Mouse (Mus musculus): Measurements from ENCODE around the gene Kmt2b. TPM values are rescaled to one million over a fixed set of nuclear protein-coding genes. Genes with fewer than 3 reads are reported as not detected.
A peak's percentile ranks its signal among the peaks of the same experiment; 100 is the strongest.

The Kmt2b gene
- polyA plus RNA-seq, 1 experiment from 2014 or later = 10.9 TPM

DNA sequence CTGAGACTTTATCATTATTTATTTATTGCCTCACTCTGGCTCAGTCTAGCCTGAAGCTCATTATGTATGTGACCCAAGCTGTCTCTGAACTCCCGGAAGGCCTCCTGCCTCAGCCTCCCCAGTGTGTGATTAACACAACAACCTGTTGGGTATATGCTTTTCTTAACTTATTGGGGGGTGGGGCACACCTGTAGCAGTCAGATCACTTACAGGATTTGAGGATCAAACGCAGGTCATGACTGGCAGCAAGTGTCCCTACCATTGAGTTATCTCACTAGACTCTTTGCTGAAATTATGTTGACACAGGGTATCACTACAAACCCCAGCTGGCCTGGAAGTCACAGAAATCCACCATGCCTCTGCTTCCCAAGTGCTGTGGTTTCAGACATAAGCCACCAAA lies 28.2 kb downstream of the Kmt2b start:
- H3K4me1 ChIP-seq = peaks cover 44% of the 10 kb centered on the region
- peaks cover 39% of the 10 kb centered on the region for H3K36me3 ChIP-seq
- WGBS = 58% methylated on average over 2 of the region's 2 CpGs
- peak overlapping the region; percentile 92 for H3K4me2 ChIP-seq
- peak overlapping the region; percentile 71; the same call in 1 of the 2 replicates for H3K4me3 ChIP-seq (replicated peaks)
- H3K27ac ChIP-seq = peak overlapping the region; percentile 71; the same call in 1 of the 2 replicates
- 0 out of 2 replicates have a peak overlapping the region, but pooled peaks have one; percentile 14 for H3K9ac ChIP-seq
- no peaks in the 10 kb centered on the region for H3K9me3 ChIP-seq (replicated peaks)
- ATAC-seq (replicated peaks; ENCODE audit: low FRiP score) = no peak
- no peaks in the 10 kb centered on the region for H3K27me3 ChIP-seq

DNA sequence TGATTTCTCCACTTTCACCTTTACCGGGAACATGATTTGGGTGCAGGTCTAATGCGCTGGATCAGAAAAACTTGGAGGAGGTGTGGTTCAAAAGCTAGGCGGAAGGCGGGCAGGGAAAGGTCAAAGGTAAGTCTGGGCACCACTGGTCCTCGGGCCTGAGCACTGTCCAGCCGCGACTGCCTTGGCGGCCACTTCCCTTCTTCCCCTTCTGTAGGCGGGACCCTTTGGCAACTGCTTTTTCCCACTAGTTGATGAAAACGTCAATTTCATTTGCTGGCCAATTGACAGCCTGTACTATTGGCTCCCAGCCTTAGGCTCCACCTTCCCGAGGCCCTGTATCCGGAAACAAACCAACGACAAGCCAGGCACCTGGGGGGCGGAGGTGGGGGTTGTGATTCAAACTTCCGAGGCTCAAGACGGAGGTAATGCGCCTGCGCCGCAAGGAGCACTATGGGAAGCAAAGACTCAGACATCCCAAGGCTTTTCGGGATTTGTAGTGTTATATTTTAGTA lies 29.0 kb downstream of the Kmt2b start, which contains the start of gene Lin37:
Gene Lin37 (minus strand): TSS at position 396 of the 512 bp plus-strand sequence.
- Histone ChIP-seq H3K4me2 (peak within 1 kb of the TSS; percentile 92), H3K27me3 (no peaks in the 10 kb centered on the region), H3K4me1 (peaks cover 42% of the 10 kb centered on the region), H3K27ac (peak within 1 kb of the TSS; percentile 75), H3K9ac (peak within 1 kb of the TSS; percentile 81), H3K36me3 (peaks cover 39% of the 10 kb centered on the region), H3K4me3 (replicated peaks) (peak within 1 kb of the TSS; percentile 71), H3K9me3 (replicated peaks) (no peaks in the 10 kb centered on the region)
- ATAC-seq (replicated peaks; ENCODE audit: low FRiP score) = peak; percentile 87
- under 1% methylated on average over 20 of the region's 20 CpGs for WGBS

DNA sequence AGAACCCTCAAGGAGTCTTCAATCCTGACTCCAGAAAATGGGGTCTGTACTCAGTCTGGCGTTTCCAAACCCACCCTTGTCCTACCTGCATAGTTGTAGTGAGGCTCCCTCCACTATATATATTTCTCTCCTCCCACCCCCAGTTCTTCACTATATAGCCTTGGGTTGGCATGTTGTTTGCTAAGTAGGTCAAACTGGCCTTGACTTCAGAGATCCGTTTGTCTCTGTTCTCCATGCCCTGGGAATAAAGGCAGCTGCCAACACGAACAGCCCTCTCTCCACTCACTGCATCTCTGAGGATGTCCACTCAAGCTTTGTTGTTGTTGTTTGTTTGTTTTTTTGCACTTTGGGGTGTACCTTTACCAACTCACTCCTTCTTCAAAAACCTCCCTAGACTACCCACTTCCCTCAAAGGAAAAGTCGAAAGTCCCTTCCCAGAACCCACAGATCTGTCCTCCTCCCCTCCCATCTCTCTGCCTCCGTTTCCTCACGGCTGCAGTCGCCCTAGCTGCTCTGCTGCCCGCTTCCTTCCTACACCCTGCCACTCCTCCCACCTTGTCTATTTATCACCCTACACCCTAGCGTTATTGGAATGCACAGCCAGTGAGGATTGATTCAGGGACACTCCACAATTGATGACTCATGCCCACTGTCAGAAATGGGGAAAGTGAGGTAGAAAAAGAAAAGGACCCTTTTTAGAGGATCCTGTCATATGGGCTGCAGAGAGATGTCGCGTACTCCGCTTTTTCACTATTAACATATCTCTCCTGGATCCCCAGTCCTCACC lies 29.7 kb downstream of the Kmt2b start:
- peak overlapping the region; percentile 75 for H3K27ac ChIP-seq
- H3K4me3 ChIP-seq (replicated peaks) = peak overlapping the region; percentile 71
- 13% methylated on average over 12 of the region's 12 CpGs for WGBS
- peak overlapping the region; percentile 81 for H3K9ac ChIP-seq
- no peaks in the 10 kb centered on the region for H3K27me3 ChIP-seq
- peaks cover 39% of the 10 kb centered on the region for H3K4me1 ChIP-seq
- H3K4me2 ChIP-seq = peak overlapping the region; percentile 92
- H3K36me3 ChIP-seq = peaks cover 44% of the 10 kb centered on the region
- H3K9me3 ChIP-seq (replicated peaks) = no peaks in the 10 kb centered on the region
- no peak for ATAC-seq (replicated peaks; ENCODE audit: low FRiP score)

DNA sequence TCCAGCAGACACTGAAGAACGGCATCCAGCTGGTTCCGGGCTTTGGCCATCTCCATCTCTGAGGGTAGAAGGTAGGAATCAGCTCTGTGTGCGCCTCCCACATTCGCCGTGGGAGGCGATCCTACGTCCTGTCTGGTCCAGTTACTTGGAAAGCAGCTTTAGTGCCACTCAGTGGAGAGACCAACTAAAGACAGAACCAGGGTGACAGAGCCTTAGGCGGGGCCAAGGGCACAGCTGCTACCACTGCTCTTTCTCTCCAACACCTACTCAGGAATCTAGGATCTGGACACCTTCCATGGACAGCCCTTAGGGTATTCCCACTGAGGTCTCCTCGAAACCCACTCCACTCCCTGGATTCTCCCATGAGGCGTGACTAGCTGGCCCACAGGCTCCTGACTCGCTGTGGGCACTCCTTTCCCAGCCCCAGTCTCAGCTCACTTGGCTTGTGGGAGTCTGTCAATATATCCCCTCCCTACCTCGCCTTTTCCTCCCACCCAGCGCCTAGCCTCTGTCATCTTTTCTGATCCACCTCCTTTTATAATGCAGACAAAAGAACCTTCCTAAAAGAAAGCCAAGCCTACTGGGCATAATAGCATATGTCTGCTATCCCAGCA lies 30.5 kb downstream of the Kmt2b start:
- Histone ChIP-seq H3K4me3 (replicated peaks) (peak overlapping the region; percentile 71), H3K9me3 (replicated peaks) (no peaks in the 10 kb centered on the region), H3K27me3 (no peaks in the 10 kb centered on the region), H3K9ac (peak overlapping the region; percentile 81; the same call in 1 of the 2 replicates), H3K27ac (no peak overlapping the region), H3K4me2 (peak overlapping the region; percentile 92), H3K4me1 (peaks cover 44% of the 10 kb centered on the region), H3K36me3 (peaks cover 44% of the 10 kb centered on the region)
- 82% methylated on average over 13 of the region's 13 CpGs for WGBS
- ATAC-seq (replicated peaks; ENCODE audit: low FRiP score) = no peak

DNA sequence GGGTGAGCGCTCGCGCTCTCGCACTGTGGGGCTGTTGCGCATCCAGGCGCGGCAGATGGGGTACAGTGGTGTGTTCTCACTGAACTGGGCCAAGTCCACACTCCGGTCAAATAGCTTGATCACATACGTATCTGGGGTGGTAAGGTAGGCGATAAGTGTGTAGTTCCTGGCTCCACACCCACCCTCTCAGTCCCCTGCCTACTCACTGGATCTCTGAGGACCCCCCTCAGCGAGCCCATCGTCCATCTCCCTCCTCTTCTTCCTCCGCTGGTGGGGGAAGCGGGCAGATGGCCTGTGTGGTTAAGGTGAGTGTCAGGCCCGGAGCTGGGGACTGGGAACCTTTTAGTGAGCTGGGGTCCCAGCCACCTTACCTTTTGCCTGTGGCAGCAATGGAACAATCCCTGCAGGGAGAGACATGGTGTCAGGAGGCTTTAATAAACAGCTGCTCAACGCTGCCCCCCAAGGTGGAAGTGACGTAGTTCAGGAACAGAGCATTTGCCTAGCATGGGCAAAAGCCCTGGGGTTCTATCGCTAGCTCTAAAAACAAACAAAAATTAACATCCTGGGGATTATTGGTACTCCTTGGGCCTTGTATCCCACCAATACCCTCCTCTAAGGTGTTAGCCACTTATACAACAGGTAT lies 31.5 kb downstream of the Kmt2b start:
- Histone ChIP-seq H3K4me3 (replicated peaks) (no peak overlapping the region), H3K9me3 (replicated peaks) (no peaks in the 10 kb centered on the region), H3K9ac (no peak overlapping the region), H3K4me2 (no peak overlapping the region), H3K36me3 (peaks cover 44% of the 10 kb centered on the region), H3K27me3 (no peaks in the 10 kb centered on the region), H3K4me1 (peaks cover 46% of the 10 kb centered on the region), H3K27ac (no peak overlapping the region)
- ATAC-seq (replicated peaks; ENCODE audit: low FRiP score) = no peak
- WGBS = 94% methylated on average over 18 of the region's 18 CpGs

DNA sequence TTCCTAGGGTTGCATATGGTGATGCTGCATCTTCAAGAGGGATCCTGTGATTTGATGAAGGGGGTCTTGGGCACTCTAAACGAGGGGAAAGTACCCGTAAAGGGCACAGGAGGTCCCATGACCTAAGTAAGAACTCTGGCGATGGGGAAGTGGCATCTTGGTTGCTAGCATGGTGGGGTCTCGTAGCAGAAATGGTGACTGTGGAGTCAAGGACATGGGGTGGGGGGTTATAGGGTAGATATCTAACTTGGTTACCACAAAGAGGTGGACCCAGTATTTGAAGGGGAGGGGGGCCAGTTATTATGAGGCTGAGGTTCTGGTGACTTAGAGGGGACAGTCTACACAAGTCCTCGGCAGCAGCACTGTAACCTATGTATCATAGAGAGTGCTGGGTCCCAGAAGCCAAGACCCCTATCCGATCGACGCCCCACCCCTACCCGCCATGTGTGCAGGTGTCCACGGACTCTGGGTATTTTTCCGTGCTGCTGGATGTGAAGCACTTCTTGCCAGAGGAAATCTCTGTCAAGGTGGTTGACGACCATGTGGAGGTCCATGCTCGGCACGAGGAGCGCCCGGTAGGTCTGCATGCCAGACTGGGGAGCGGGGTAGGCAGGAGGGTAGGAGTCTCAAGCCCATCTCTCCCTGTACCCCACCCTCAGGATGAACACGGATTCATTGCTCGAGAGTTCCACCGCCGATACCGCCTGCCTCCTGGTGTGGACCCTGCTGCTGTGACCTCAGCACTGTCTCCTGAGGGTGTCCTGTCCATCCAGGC lies 34.5 kb downstream of the Kmt2b start:
- Histone ChIP-seq H3K9ac (0 out of 2 replicates have a peak overlapping the region, but pooled peaks have one; percentile 56), H3K27ac (0 out of 2 replicates have a peak overlapping the region, but pooled peaks have one; percentile 99), H3K36me3 (peaks cover 40% of the 10 kb centered on the region), H3K27me3 (no peaks in the 10 kb centered on the region), H3K4me3 (replicated peaks) (peak overlapping the region; percentile 66), H3K9me3 (replicated peaks) (no peaks in the 10 kb centered on the region), H3K4me2 (peak overlapping the region; percentile 85), H3K4me1 (peaks cover 41% of the 10 kb centered on the region)
- WGBS = 80% methylated on average over 22 of the region's 22 CpGs
- no peak for ATAC-seq (replicated peaks; ENCODE audit: low FRiP score)

DNA sequence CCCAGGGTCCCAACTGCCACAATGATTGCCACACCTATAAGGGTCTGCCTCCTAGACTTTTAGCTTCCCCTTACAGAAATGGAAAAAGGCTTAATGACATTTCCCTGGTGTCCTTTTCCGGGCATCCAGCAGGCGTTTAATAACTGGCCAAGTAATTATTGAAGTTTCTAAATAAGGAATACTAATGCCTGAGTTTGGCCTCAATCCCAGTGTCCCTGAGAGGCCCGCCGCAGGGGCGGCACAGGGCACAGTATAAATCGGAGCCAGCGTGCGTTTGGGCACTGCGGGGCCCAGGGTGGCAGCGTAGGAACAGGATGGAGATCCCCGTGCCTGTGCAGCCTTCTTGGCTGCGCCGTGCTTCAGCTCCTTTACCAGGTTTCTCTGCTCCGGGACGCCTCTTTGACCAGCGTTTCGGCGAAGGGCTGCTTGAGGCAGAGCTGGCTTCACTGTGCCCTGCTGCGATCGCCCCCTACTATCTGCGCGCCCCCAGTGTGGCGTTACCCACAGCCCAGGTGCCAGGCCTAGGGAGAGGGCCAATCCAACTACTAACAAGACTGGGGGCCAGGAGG lies 35.4 kb downstream of the Kmt2b start:
- H3K36me3 ChIP-seq = peaks cover 49% of the 10 kb centered on the region
- no peaks in the 10 kb centered on the region for H3K27me3 ChIP-seq
- WGBS = 3% methylated on average over 23 of the region's 23 CpGs
- H3K4me2 ChIP-seq = peak overlapping the region; percentile 85
- peak overlapping the region; percentile 56 for H3K9ac ChIP-seq
- H3K27ac ChIP-seq = peak overlapping the region; percentile 99
- H3K9me3 ChIP-seq (replicated peaks) = no peaks in the 10 kb centered on the region
- 0 out of 2 replicates have a peak, but pooled peaks have one; percentile 19 for ATAC-seq (replicated peaks; ENCODE audit: low FRiP score)
- peak overlapping the region; percentile 66 for H3K4me3 ChIP-seq (replicated peaks)
- peaks cover 32% of the 10 kb centered on the region for H3K4me1 ChIP-seq

DNA sequence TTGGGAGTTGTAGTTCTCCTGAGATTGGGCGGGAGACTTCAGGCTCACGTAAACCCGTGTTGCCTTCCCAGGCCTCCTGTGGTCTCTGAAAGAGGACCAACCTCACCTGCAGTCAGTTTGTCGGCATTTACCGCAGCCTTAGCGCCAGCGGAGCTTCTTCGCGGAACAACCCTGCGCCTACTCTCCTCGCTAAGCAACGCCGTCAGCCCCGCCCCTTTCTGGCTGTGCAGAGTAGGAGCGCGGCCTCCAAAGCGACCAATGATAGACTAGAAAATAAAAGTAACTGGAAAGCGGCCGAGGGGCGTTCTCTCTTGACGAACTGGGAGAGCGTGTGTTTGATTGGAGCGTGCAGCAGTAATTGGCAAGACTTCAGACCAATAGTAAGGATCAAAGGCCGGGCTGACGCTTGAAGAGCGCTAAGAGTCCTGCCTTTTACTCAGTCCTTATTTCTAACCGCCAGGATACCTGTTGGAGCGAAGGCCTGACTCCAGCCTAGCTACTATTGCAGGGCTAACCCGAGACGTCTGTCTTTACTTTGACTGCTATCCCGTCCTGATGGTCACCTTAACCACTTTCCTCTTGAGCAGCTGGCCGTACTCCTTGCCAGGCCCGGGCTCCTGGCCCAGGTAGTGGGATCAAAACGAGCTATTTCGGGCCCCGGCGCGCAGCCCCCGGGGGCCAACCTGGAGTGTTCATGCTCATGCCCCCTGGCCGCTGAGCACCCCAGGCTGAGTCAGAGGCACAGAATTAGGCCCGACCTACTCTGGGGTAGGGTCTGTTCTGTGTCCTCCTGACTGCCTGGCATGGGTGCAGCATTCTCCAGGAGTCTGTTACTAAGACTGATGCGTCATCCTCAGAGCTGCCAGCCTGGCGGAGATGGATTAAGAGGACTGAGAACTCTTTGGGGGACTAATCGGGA lies 36.2 kb downstream of the Kmt2b start, which contains the start of the genes Hspb6 and Proser3:
Gene Hspb6 (plus strand): TSS at position 77 of the 919 bp plus-strand sequence.
Gene Proser3 (minus strand): TSS at position 198 of the 919 bp plus-strand sequence.
- H3K27ac ChIP-seq = peak within 1 kb of the TSS; percentile 99
- H3K4me2 ChIP-seq = peak within 1 kb of the TSS; percentile 85
- WGBS = under 1% methylated on average over 44 of the region's 44 CpGs
- peak within 1 kb of the TSS; percentile 66 for H3K9ac ChIP-seq
- H3K27me3 ChIP-seq = no peaks in the 10 kb centered on the region
- ATAC-seq (replicated peaks; ENCODE audit: low FRiP score) = peak; percentile 96
- H3K9me3 ChIP-seq (replicated peaks) = no peaks in the 10 kb centered on the region
- H3K36me3 ChIP-seq = peaks cover 52% of the 10 kb centered on the region
- peaks cover 27% of the 10 kb centered on the region for H3K4me1 ChIP-seq
- peak within 1 kb of the TSS; percentile 66 for H3K4me3 ChIP-seq (replicated peaks)

DNA sequence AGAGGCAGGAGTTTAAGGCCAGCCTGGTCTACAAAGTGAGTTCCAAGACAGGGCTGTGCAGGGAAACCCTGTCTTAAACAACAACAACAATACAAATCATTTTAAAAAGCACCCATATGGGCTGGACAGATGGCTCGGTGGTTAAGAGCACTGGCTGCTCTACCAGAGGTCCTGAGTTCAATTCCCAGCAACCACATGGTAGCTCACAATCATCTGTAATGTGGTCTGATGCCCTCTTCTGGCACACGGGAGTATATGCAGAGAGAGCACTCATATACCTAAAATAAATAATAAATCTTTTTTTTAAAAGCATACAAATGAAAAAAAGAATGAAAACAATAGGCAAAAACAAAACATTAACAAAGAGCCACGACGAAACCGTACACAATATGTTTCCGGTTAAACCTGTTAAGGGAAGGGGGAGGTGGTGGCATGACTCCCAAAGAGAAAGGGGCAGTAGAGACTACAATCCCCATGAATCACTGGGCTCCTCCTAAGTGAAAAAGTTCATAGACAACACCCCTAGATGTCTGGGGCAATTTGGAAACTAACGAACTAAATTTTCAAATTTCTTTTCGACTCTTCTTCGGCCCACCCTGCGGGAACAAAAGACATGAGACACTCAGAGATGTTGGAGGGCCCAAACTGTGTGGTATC lies 37.0 kb downstream of the Kmt2b start:
- H3K27ac ChIP-seq = peak overlapping the region; percentile 99

DNA sequence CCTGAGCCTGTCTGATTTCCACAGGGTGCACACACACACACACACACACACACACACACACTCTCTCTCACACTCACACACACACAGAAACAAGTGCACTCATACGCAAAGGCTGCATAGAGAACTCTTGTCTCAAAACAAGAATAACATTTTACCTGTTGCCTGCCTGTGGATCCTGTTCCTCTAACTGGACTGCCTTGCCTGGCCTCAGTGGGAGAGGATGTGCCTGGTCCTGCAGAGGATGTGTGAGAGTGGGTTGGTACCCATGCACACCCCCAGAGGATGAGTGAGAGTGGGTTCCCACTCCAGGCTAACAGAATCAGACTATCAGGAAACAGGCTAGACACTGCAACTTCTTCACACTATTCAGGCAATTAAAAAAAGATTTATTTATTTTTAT lies 37.9 kb downstream of the Kmt2b start:
- no peak overlapping the region for H3K4me3 ChIP-seq (replicated peaks)
- ATAC-seq (replicated peaks; ENCODE audit: low FRiP score) = no peak
- no peaks in the 10 kb centered on the region for H3K27me3 ChIP-seq
- H3K4me2 ChIP-seq = no peak overlapping the region
- no peak overlapping the region for H3K27ac ChIP-seq
- peaks cover 27% of the 10 kb centered on the region for H3K4me1 ChIP-seq
- H3K9ac ChIP-seq = no peak overlapping the region
- WGBS = 97% methylated on average over 1 of the region's 1 CpGs
- no peaks in the 10 kb centered on the region for H3K9me3 ChIP-seq (replicated peaks)
- H3K36me3 ChIP-seq = peaks cover 49% of the 10 kb centered on the region

More for the DNA sequence above, 37.0 kb downstream of the Kmt2b start:
- peak overlapping the region; percentile 66 for H3K9ac ChIP-seq
- H3K4me1 ChIP-seq = peaks cover 27% of the 10 kb centered on the region
- H3K4me3 ChIP-seq (replicated peaks) = peak overlapping the region; percentile 66
- WGBS = 3% methylated on average over 10 of the region's 10 CpGs
- ATAC-seq (replicated peaks; ENCODE audit: low FRiP score) = peak; percentile 64
- H3K9me3 ChIP-seq (replicated peaks) = no peaks in the 10 kb centered on the region
- peak overlapping the region; percentile 85 for H3K4me2 ChIP-seq
- no peaks in the 10 kb centered on the region for H3K27me3 ChIP-seq
- H3K36me3 ChIP-seq = peaks cover 50% of the 10 kb centered on the region

All from kidney, embryonic 15.5 days (tissue).